ENCODE assay signal across 8 mouse cellular contexts in the genomic region with DNA sequence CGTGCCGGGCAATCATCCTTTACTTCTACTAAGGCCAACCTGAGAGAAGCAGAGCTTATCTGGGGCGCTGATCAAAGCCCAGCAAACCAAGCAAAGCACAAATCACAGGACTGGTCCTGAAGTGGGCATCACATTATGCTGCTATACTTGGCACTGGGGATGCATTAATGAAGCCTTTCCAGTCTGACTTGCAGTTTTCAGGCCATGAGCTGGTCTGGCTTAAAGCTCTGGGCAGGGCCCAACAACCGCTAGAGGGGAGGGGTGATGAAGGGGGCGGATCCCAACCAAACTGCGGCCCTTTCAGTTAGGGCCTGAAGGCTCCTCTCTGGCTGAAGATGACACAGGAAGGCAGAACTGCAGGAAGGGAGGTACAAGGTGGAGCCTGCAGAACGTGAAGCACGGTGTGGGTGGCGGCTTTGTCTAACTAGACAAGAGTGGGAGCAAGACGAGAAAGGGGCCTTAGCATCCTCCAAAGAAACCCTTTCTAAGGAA. TPM values are rescaled to one million over a fixed set of nuclear protein-coding genes. Genes with fewer than 3 reads are reported as not detected.
DNase-seq lines count a peak whose midpoint lies in the region; ATAC-seq and TF ChIP-seq lines count a peak whose summit lies in the region.

No protein-coding gene starts in this region.

- peak overlapping the region; percentile 33 for H3K27ac ChIP-seq in MEL (ENCODE audit: control insufficient read depth, low read depth, low read length)
- H3K27ac ChIP-seq in limb, embryonic 11.5 days (replicated peaks; ENCODE audit: low read depth, low read length): no peak overlapping the region
- H3K27ac ChIP-seq in midbrain, embryonic 14.5 days (replicated peaks; ENCODE audit: low read depth, low read length): peak overlapping the region; percentile 75

- H3K36me3 ChIP-seq in MEL (ENCODE audit: control insufficient read depth in 1 of 2, insufficient read depth in 2 of 2, low read length in 2 of 2): peaks cover 4 to 8% of the 10 kb centered on the region in 2 experiments
- H3K36me3 ChIP-seq in limb, embryonic 11.5 days (ENCODE audit: control insufficient read depth, insufficient read depth, low read length): peaks cover 21% of the 10 kb centered on the region; the same call in 1 of the 2 replicates
- peaks cover 35% of the 10 kb centered on the region for H3K36me3 ChIP-seq in midbrain, embryonic 14.5 days (ENCODE audit: control insufficient read depth, insufficient read depth, low read length)

- peak overlapping the region; percentile 63 to 89 for H3K4me3 ChIP-seq in MEL (ENCODE audit: control insufficient read depth in 1 of 2, insufficient read depth in 1 of 2, low read depth in 2 of 2, low read length in 2 of 2)
- peak overlapping the region; percentile 71 for H3K4me3 ChIP-seq in limb, embryonic 11.5 days (ENCODE audit: low read depth, low read length)
- peak overlapping the region; percentile 58 for H3K4me3 ChIP-seq in midbrain, embryonic 14.5 days (replicated peaks; ENCODE audit: low read depth, low read length)

- peaks cover 2 to 6% of the 10 kb centered on the region in 2 experiments; a peak in 3 of 4 replicates for H3K4me1 ChIP-seq in MEL (ENCODE audit: control insufficient read depth in 1 of 2, insufficient read depth in 2 of 2, low read length in 2 of 2)
- peaks cover 6% of the 10 kb centered on the region; the same call in 1 of the 2 replicates for H3K4me1 ChIP-seq in limb, embryonic 11.5 days (ENCODE audit: control insufficient read depth, insufficient read depth, low read length)
- peaks cover 15% of the 10 kb centered on the region for H3K4me1 ChIP-seq in midbrain, embryonic 14.5 days (ENCODE audit: control insufficient read depth, insufficient read depth, low read length)

- H3K9ac ChIP-seq in MEL (ENCODE audit: control insufficient read depth, low read depth, low read length, poor library complexity, severe bottlenecking): peak overlapping the region; percentile 69
- peak overlapping the region; percentile 49 for H3K9ac ChIP-seq in limb, embryonic 11.5 days (ENCODE audit: low read length)
- peak overlapping the region; percentile 50 for H3K9ac ChIP-seq in midbrain, embryonic 14.5 days (replicated peaks; ENCODE audit: low read length)

- no peaks in the 10 kb centered on the region for H3K9me3 ChIP-seq in MEL (replicated peaks; ENCODE audit: insufficient read depth, low read length)
- no peaks in the 10 kb centered on the region for H3K9me3 ChIP-seq in limb, embryonic 11.5 days (ENCODE audit: control insufficient read depth, low read length)
- H3K9me3 ChIP-seq in midbrain, embryonic 14.5 days (ENCODE audit: control insufficient read depth, low read length): no peaks in the 10 kb centered on the region

- H3K27me3 ChIP-seq in MEL (ENCODE audit: control insufficient read depth in 1 of 2, insufficient read depth in 2 of 2, low read length in 2 of 2): no peaks in the 10 kb centered on the region
- no peaks in the 10 kb centered on the region for H3K27me3 ChIP-seq in limb, embryonic 11.5 days (ENCODE audit: control insufficient read depth, insufficient read depth, low read length)
- no peaks in the 10 kb centered on the region for H3K27me3 ChIP-seq in midbrain, embryonic 14.5 days (ENCODE audit: control insufficient read depth, insufficient read depth, low read length)

- TF ChIP-seq EP300 in MEL (IDR thresholded peaks at IDR 0.05; ENCODE audit: low read depth in 1 of 2, low read length in 2 of 2): no peak

- no peak for TF ChIP-seq RAD21 in MEL (IDR thresholded peaks at IDR 0.05; ENCODE audit: low read depth, low read length)

- peak overlapping the region; percentile 80 for H3K4me2 ChIP-seq in limb, embryonic 11.5 days (ENCODE audit: low read depth, severe bottlenecking)
- peak overlapping the region; percentile 81 for H3K4me2 ChIP-seq in midbrain, embryonic 14.5 days (ENCODE audit: low read length)

- ATAC-seq in limb, embryonic 11.5 days (ENCODE audit: insufficient number of reproducible peaks, low FRiP score, low TSS enrichment, low read depth): no peak
- ATAC-seq in midbrain, embryonic 14.5 days (ENCODE audit: low FRiP score, low TSS enrichment): no peak

- peak; percentile 32 for DNase-seq in gastrocnemius, adult 18-20 months (ENCODE audit: low spot score)
- DNase-seq in gastrocnemius, adult 8-10 months (ENCODE audit: low spot score in 2 of 2): no peak
- peak; percentile 76 for DNase-seq in MEL (ENCODE audit: low read depth, low spot score)
- peak; percentile 25 to 29 for DNase-seq in cerebellum, postnatal 36 days
- peak; percentile 48 for DNase-seq in heart, postnatal 4 days
- no peak for DNase-seq in limb, embryonic 11.5 days (ENCODE audit: low spot score)
- peak; percentile 56 for DNase-seq in midbrain, embryonic 14.5 days
- DNase-seq in thymus, postnatal 25 days: peak; percentile 41

- TF ChIP-seq POLR2A in MEL (IDR thresholded peaks at IDR 0.05; ENCODE audit: control insufficient read depth in 1 of 2, insufficient read depth in 1 of 2, low read depth in 1 of 2, low read length in 2 of 2, poor library complexity in 1 of 2): 0 out of 4 replicates have a peak, but pooled peaks of 1 of the 2 experiments have one; percentile 22

- WGBS in limb, embryonic 11.5 days: 24% methylated on average over 10 of the region's 10 CpGs
- 21% methylated on average over 10 of the region's 10 CpGs for WGBS in midbrain, embryonic 14.5 days

- H3K79me2 ChIP-seq in MEL (ENCODE audit: control insufficient read depth, insufficient read depth, low read length, poor library complexity): peaks cover 22% of the 10 kb centered on the region

- TF ChIP-seq CTCF in MEL (IDR thresholded peaks at IDR 0.05 in 2 of 3, conservative IDR thresholded peaks at IDR 0.05 in 1 of 3; ENCODE audit: control insufficient read depth in 1 of 3, insufficient read depth in 1 of 3, low read depth in 2 of 3, low read length in 3 of 3, poor library complexity in 1 of 3, severe bottlenecking in 1 of 3): no peak

TF ChIP-seq in MEL, 35 proteins besides CTCF, POLR2A, EP300 and RAD21:
- peak; percentile 69 for TF ChIP-seq GATA1 (IDR thresholded peaks at IDR 0.05; ENCODE audit: low read depth, low read length)
- no peak for TF ChIP-seq ETS1 (IDR thresholded peaks at IDR 0.05; ENCODE audit: low read depth, low read length)

RNA-seq across cellular contexts. Expression of a gene that starts 1.1 kb away (rescaled TPM):
- total RNA-seq in gastrocnemius, adult 18-20 months (2021): 10 to 100 TPM; 39.9 to 50.1 TPM
- 10 to 100 TPM; 44.3 to 48.1 (median 45.2) TPM for total RNA-seq in gastrocnemius, adult 8-10 months (2022)
- total RNA-seq in MEL (2012; rRNA removed): 101 and 102 TPM in 2 replicates
- 100 to 1,000 TPM in 1 of 2 experiments, not detected in 1; 129 TPM for polyA plus RNA-seq in MEL (2012; ENCODE audit: insufficient read depth in 1 of 2, insufficient read length in 2 of 2, low read depth in 1 of 2, low replicate concordance in 2 of 2, missing spikeins in 1 of 2)
- 100 to 1,000 TPM; 102 to 104 TPM for total RNA-seq in heart, postnatal 4 days (2021)
- polyA plus RNA-seq in limb, embryonic 11.5 days (2014; fragmentation: Nextera tagmentation; extraction: Ambion mirVana): 152 and 153 TPM in 2 replicates
- 184 and 191 TPM in 2 replicates for polyA plus RNA-seq in midbrain, embryonic 14.5 days (2014; fragmentation: Nextera tagmentation; extraction: Ambion mirVana)

RNA-seq across cellular contexts. Expression of a gene that starts 1.2 kb away (rescaled TPM):
- total RNA-seq in gastrocnemius, adult 18-20 months (2021): under 1 TPM; 0.25 to 0.55 TPM
- total RNA-seq in gastrocnemius, adult 8-10 months (2022): under 1 TPM; 0.31 to 0.51 (median 0.37) TPM
- total RNA-seq in MEL (2012; rRNA removed): 54.5 and 70.0 TPM in 2 replicates
- 100 to 1,000 TPM in 1 of 2 experiments, not detected in 1; 185 TPM for polyA plus RNA-seq in MEL (2012; ENCODE audit: insufficient read depth in 1 of 2, insufficient read length in 2 of 2, low read depth in 1 of 2, low replicate concordance in 2 of 2, missing spikeins in 1 of 2)
- total RNA-seq in heart, postnatal 4 days (2021): 10 to 100 TPM; 77.8 to 82.6 TPM
- 243 and 249 TPM in 2 replicates for polyA plus RNA-seq in limb, embryonic 11.5 days (2014; fragmentation: Nextera tagmentation; extraction: Ambion mirVana)
- polyA plus RNA-seq in midbrain, embryonic 14.5 days (2014; fragmentation: Nextera tagmentation; extraction: Ambion mirVana): 25.0 and 43.7 TPM in 2 replicates

RNA-seq across cellular contexts. Expression of a gene that starts 11.9 kb away (rescaled TPM):
- under 1 TPM; 0.57 to 0.71 TPM for total RNA-seq in gastrocnemius, adult 18-20 months (2021)
- total RNA-seq in gastrocnemius, adult 8-10 months (2022): 1 to 10 TPM in 2 of 4 experiments, under 1 TPM in 2; 0.70 to 1.1 (median 1.0) TPM
- total RNA-seq in MEL (2012; rRNA removed): 0.08 TPM in 1 of 2 replicates, not detected in the other
- polyA plus RNA-seq in MEL (2012; ENCODE audit: insufficient read depth in 1 of 2, insufficient read length in 2 of 2, low read depth in 1 of 2, low replicate concordance in 2 of 2, missing spikeins in 1 of 2): under 1 TPM in 1 of 2 experiments, not detected in 1; 0.21 TPM
- 1 to 10 TPM; 2.6 to 3.9 TPM for total RNA-seq in heart, postnatal 4 days (2021)
- polyA plus RNA-seq in limb, embryonic 11.5 days (2014; fragmentation: Nextera tagmentation; extraction: Ambion mirVana): 0.40 and 0.43 TPM in 2 replicates
- 1.7 and 4.5 TPM in 2 replicates for polyA plus RNA-seq in midbrain, embryonic 14.5 days (2014; fragmentation: Nextera tagmentation; extraction: Ambion mirVana)

RNA-seq across cellular contexts. Expression of a gene that starts 14.1 kb away (rescaled TPM):
- total RNA-seq in gastrocnemius, adult 18-20 months (2021): 1,000 to 10,000 TPM; 2,056 to 2,236 TPM
- 1,000 to 10,000 TPM; 2,418 to 2,798 (median 2,572) TPM for total RNA-seq in gastrocnemius, adult 8-10 months (2022)
- 440 and 731 TPM in 2 replicates for total RNA-seq in MEL (2012; rRNA removed)
- polyA plus RNA-seq in MEL (2012; ENCODE audit: insufficient read depth in 1 of 2, insufficient read length in 2 of 2, low read depth in 1 of 2, low replicate concordance in 2 of 2, missing spikeins in 1 of 2): 1,000 to 10,000 TPM in 1 of 2 experiments, 100 to 1,000 TPM in 1; 102 to 1,182 TPM
- 100 to 1,000 TPM; 977 to 982 TPM for total RNA-seq in heart, postnatal 4 days (2021)
- 724 and 825 TPM in 2 replicates for polyA plus RNA-seq in limb, embryonic 11.5 days (2014; fragmentation: Nextera tagmentation; extraction: Ambion mirVana)
- 343 and 349 TPM in 2 replicates for polyA plus RNA-seq in midbrain, embryonic 14.5 days (2014; fragmentation: Nextera tagmentation; extraction: Ambion mirVana)

RNA-seq across cellular contexts. Expression of a gene that starts 19.7 kb away (rescaled TPM):
- 1 to 10 TPM; 2.2 to 5.3 TPM for total RNA-seq in gastrocnemius, adult 18-20 months (2021)
- total RNA-seq in gastrocnemius, adult 8-10 months (2022): 1 to 10 TPM; 1.9 to 4.1 (median 2.9) TPM
- 5.2 and 7.3 TPM in 2 replicates for total RNA-seq in MEL (2012; rRNA removed)
- polyA plus RNA-seq in MEL (2012; ENCODE audit: insufficient read depth in 1 of 2, insufficient read length in 2 of 2, low read depth in 1 of 2, low replicate concordance in 2 of 2, missing spikeins in 1 of 2): 1 to 10 TPM in 1 of 2 experiments, not detected in 1; 7.7 TPM
- 1 to 10 TPM; 3.5 to 4.4 TPM for total RNA-seq in heart, postnatal 4 days (2021)
- 5.3 and 5.5 TPM in 2 replicates for polyA plus RNA-seq in limb, embryonic 11.5 days (2014; fragmentation: Nextera tagmentation; extraction: Ambion mirVana)
- polyA plus RNA-seq in midbrain, embryonic 14.5 days (2014; fragmentation: Nextera tagmentation; extraction: Ambion mirVana): 5.9 and 6.3 TPM in 2 replicates

Comparison
In these comparisons a context has a peak if more than half of its experiments do, and no peak if none do; other contexts are left out.
1. DNase-seq: peak in gastrocnemius, adult 18-20 months (single experiment), MEL (single experiment), cerebellum, postnatal 36 days (2 of 2), heart, postnatal 4 days (single experiment), midbrain, embryonic 14.5 days (single experiment) and thymus, postnatal 25 days (single experiment); none in gastrocnemius, adult 8-10 months (0 of 2) and limb, embryonic 11.5 days (single experiment).
2. RNA of a gene that starts 1.2 kb away (total RNA-seq): 77.8 to 82.6 TPM in heart, postnatal 4 days and 54.5 to 70.0 TPM in MEL; 0.25 to 0.55 TPM in gastrocnemius, adult 18-20 months and 0.31 to 0.51 TPM in gastrocnemius, adult 8-10 months; every median in the first group is over 10 times any median in the second.
3. Peak in every context shown above with its lines, with median percentiles within 50 percentile points of each other: H3K4me3 ChIP-seq and H3K9ac ChIP-seq.